Mouse (Mus musculus): Measurements from ENCODE around the gene Arhgap15.

GRCm38 (mm10) chr2:44103742-44104141, 355.1 kb downstream of the Arhgap15 start:
- TF ChIP-seq CHD2 (IDR thresholded peaks at IDR 0.05; ENCODE audit: low read depth, low read length) (no peak), MAFK (IDR thresholded peaks at IDR 0.05; ENCODE audit: insufficient read depth, low read depth, low read length) (no peak), ZNF384 (IDR thresholded peaks at IDR 0.05; ENCODE audit: low read depth, low read length) (no peak), HCFC1 (IDR thresholded peaks at IDR 0.05; ENCODE audit: borderline replicate concordance, insufficient read depth, low read length) (no peak), ZC3H11A (IDR thresholded peaks at IDR 0.05; ENCODE audit: borderline replicate concordance, low read depth, low read length) (no peak)
